In the genomic region with DNA sequence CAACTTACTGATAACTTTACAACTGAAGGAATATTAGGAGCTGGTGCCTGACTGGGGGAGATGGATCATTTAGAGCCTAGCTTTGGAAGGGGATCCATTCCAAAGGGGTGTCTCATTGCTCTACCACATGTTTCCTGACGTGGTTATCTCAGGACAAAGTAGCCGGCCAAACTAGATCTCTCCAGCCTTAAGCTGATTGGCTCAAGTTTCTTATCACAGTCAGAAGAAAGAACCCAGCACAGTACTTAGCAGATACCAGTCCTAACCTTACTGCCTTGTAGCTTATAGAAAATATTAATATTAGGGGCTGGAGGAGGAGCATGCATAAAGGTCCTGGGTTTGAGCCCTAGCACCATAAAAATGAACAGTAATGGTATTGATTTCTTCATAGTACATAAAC, we compare ENCODE assay signal across 33 mouse cellular contexts. TPM values are rescaled to one million over a fixed set of nuclear protein-coding genes. Genes with fewer than 3 reads are reported as not detected.
DNase-seq lines count a peak whose midpoint lies in the region; ATAC-seq and TF ChIP-seq lines count a peak whose summit lies in the region.
"Had no signal": no experiment of that assay in that cellular context is flagged by ENCODE, and none has a peak within 500 bp of the region (broad histone marks: within the 10 kb centered on the region; RNA-seq: fewer than 3 reads in every experiment).

No protein-coding gene starts in this region.

- H3K4me2 ChIP-seq in liver, embryonic 11.5 days = no peak overlapping the region
- H3K4me2 ChIP-seq in liver, embryonic 13.5 days = no peak overlapping the region
- H3K4me2 ChIP-seq in midbrain, postnatal 0 days (ENCODE audit: low read depth, low read length, poor library complexity, severe bottlenecking) = no peak overlapping the region
- H3K4me2 ChIP-seq: embryonic facial prominence, embryonic 13.5 days; forebrain, embryonic 12.5 days; forebrain, embryonic 15.5 days; heart, embryonic 13.5 days; hindbrain, embryonic 14.5 days had no signal

- H3K27ac ChIP-seq in liver, embryonic 11.5 days (ENCODE audit: low read depth, low read length) = no peak overlapping the region
- no peak overlapping the region for H3K27ac ChIP-seq in liver, embryonic 13.5 days
- H3K27ac ChIP-seq in midbrain, postnatal 0 days (ENCODE audit: low read depth, low read length) = no peak overlapping the region
- H3K27ac ChIP-seq: embryonic facial prominence, embryonic 10.5 days; embryonic facial prominence, embryonic 13.5 days; forebrain, embryonic 12.5 days; forebrain, embryonic 15.5 days; heart, adult 2 months; heart, embryonic 10.5 days; heart, embryonic 13.5 days; hindbrain, embryonic 14.5 days; hindbrain, postnatal 0 days had no signal

- H3K9me3 ChIP-seq in liver, embryonic 11.5 days (ENCODE audit: control insufficient read depth, low read length) = no peaks in the 10 kb centered on the region
- H3K9me3 ChIP-seq in liver, embryonic 13.5 days (replicated peaks) = no peaks in the 10 kb centered on the region
- H3K9me3 ChIP-seq in midbrain, postnatal 0 days (ENCODE audit: low read length) = no peaks in the 10 kb centered on the region
- H3K9me3 ChIP-seq: embryonic facial prominence, embryonic 10.5 days; embryonic facial prominence, embryonic 13.5 days; forebrain, embryonic 12.5 days; forebrain, embryonic 15.5 days; G1E; heart, embryonic 10.5 days; heart, embryonic 13.5 days had no signal

- 34% methylated on average over 2 of the region's 2 CpGs for WGBS in liver, embryonic 11.5 days
- WGBS in liver, embryonic 13.5 days (ENCODE audit: insufficient replicate concordance) = 18% methylated on average over 2 of the region's 2 CpGs
- 93% methylated on average over 2 of the region's 2 CpGs for WGBS in midbrain, postnatal 0 days

- ATAC-seq in liver, embryonic 11.5 days (replicated peaks; ENCODE audit: low FRiP score) = 0 out of 2 replicates have a peak, but pooled peaks have one; percentile 56
- peak; percentile 48; the same call in 1 of the 2 replicates for ATAC-seq in liver, embryonic 13.5 days (ENCODE audit: low read depth)
- peak; percentile 44; the same call in 1 of the 2 replicates for ATAC-seq in megakaryocyte progenitor cell, adult 5-6 weeks (replicated peaks; ENCODE audit: poor library complexity)
- ATAC-seq in midbrain, postnatal 0 days (ENCODE audit: low FRiP score) = no peak
- ATAC-seq: forebrain, embryonic 15.5 days; hindbrain, postnatal 0 days had no signal

- no peaks in the 10 kb centered on the region for H3K27me3 ChIP-seq in liver, embryonic 11.5 days (replicated peaks; ENCODE audit: control insufficient read depth, insufficient read depth, low read length)
- H3K27me3 ChIP-seq in liver, embryonic 13.5 days = no peaks in the 10 kb centered on the region
- no peaks in the 10 kb centered on the region for H3K27me3 ChIP-seq in midbrain, postnatal 0 days (ENCODE audit: insufficient read depth, low read length)
- H3K27me3 ChIP-seq: CH12.LX; embryonic facial prominence, embryonic 13.5 days; forebrain, embryonic 12.5 days; forebrain, embryonic 15.5 days; heart, embryonic 13.5 days had no signal

- peaks cover 19% of the 10 kb centered on the region for H3K36me3 ChIP-seq in liver, embryonic 11.5 days (ENCODE audit: control insufficient read depth, insufficient read depth, low read length)
- H3K36me3 ChIP-seq in liver, embryonic 13.5 days = peaks cover 70% of the 10 kb centered on the region
- no peaks in the 10 kb centered on the region for H3K36me3 ChIP-seq in midbrain, postnatal 0 days (ENCODE audit: insufficient read depth, low read length)
- H3K36me3 ChIP-seq: forebrain, embryonic 15.5 days had no signal

- no peak overlapping the region for H3K4me3 ChIP-seq in liver, embryonic 11.5 days (ENCODE audit: low read depth, low read length)
- no peak overlapping the region for H3K4me3 ChIP-seq in liver, embryonic 13.5 days (replicated peaks)
- no peak overlapping the region for H3K4me3 ChIP-seq in midbrain, postnatal 0 days (ENCODE audit: low read depth, low read length)
- H3K4me3 ChIP-seq: embryonic facial prominence, embryonic 10.5 days; embryonic facial prominence, embryonic 13.5 days; erythroblast, embryonic 14.5 days; forebrain, embryonic 12.5 days; forebrain, embryonic 15.5 days; heart, adult 2 months; heart, embryonic 10.5 days; heart, embryonic 13.5 days had no signal

- TF ChIP-seq CTCF in midbrain, postnatal 0 days (IDR thresholded peaks at IDR 0.05) = no peak

- H3K4me1 ChIP-seq in liver, embryonic 11.5 days (replicated peaks; ENCODE audit: control insufficient read depth, insufficient read depth, low read length) = peaks cover 6% of the 10 kb centered on the region
- peaks cover 14% of the 10 kb centered on the region for H3K4me1 ChIP-seq in liver, embryonic 13.5 days (replicated peaks)
- H3K4me1 ChIP-seq in midbrain, postnatal 0 days (ENCODE audit: insufficient read depth, low read length) = no peaks in the 10 kb centered on the region
- H3K4me1 ChIP-seq: forebrain, embryonic 15.5 days had no signal

- H3K9ac ChIP-seq in liver, embryonic 11.5 days (ENCODE audit: low read depth, low read length) = no peak overlapping the region
- H3K9ac ChIP-seq in liver, embryonic 13.5 days = no peak overlapping the region
- no peak overlapping the region for H3K9ac ChIP-seq in midbrain, postnatal 0 days (replicated peaks; ENCODE audit: low read length, poor library complexity, severe bottlenecking)
- H3K9ac ChIP-seq: embryonic facial prominence, embryonic 13.5 days; forebrain, embryonic 12.5 days; forebrain, embryonic 15.5 days; heart, embryonic 13.5 days; hindbrain, embryonic 14.5 days had no signal

- DNase-seq in liver, embryonic 11.5 days (ENCODE audit: low spot score) = no peak
- DNase-seq in liver = no peak
- DNase-seq in liver, embryonic 13.5 days = no peak
- DNase-seq in left cerebral cortex, adult 11 months (ENCODE audit: low spot score) = no peak
- DNase-seq in midbrain, postnatal 0 days (ENCODE audit: low spot score) = no peak
- DNase-seq: adrenal gland, adult 2 months; adrenal gland, postnatal 14 days; B cell, adult 2 months; cerebellum, adult 11 months; cerebellum, adult 2 months; cerebellum, adult 9-11 months; cerebellum, postnatal 36 days; embryo, embryonic 11 days; gastrocnemius, postnatal 25 days; heart, adult 2 months; heart, postnatal 14 days; heart, postnatal 4 days had no signal

RNA-seq across cellular contexts. Expression of a gene that starts 6.8 kb away (rescaled TPM):
- polyA plus RNA-seq in liver, embryonic 11.5 days (2014; fragmentation: Nextera tagmentation; extraction: Ambion mirVana) = 31.7 and 32.8 TPM in 2 replicates
- polyA plus RNA-seq in liver, embryonic 13.5 days (2015; fragmentation: Nextera tagmentation; extraction: Ambion mirVana) = 12.8 and 14.5 TPM in 2 replicates
- total RNA-seq in megakaryocyte progenitor cell, adult 5-6 weeks (2015) = 35.6 and 46.4 TPM in 2 replicates
- 30.3 and 39.5 TPM in 2 replicates for total RNA-seq in megakaryocyte progenitor cell, adult 5-6 weeks (2017)
- total RNA-seq in midbrain, postnatal 0 days (2014; rRNA removed) = 18.6 and 28.8 TPM in 2 replicates
- 18.8 and 19.7 TPM in 2 replicates for polyA plus RNA-seq in midbrain, postnatal 0 days (2015; fragmentation: Nextera tagmentation; extraction: Ambion mirVana)

RNA-seq across cellular contexts. Expression of a gene that starts 7.1 kb away (rescaled TPM):
- polyA plus RNA-seq in liver, embryonic 11.5 days (2014; fragmentation: Nextera tagmentation; extraction: Ambion mirVana) = 30.1 and 31.3 TPM in 2 replicates
- 21.0 and 24.0 TPM in 2 replicates for polyA plus RNA-seq in liver, embryonic 13.5 days (2015; fragmentation: Nextera tagmentation; extraction: Ambion mirVana)
- 22.1 and 24.7 TPM in 2 replicates for total RNA-seq in megakaryocyte progenitor cell, adult 5-6 weeks (2015)
- 21.5 and 22.6 TPM in 2 replicates for total RNA-seq in megakaryocyte progenitor cell, adult 5-6 weeks (2017)
- total RNA-seq in midbrain, postnatal 0 days (2014; rRNA removed) = 2.4 and 3.2 TPM in 2 replicates
- 1.9 and 2.1 TPM in 2 replicates for polyA plus RNA-seq in midbrain, postnatal 0 days (2015; fragmentation: Nextera tagmentation; extraction: Ambion mirVana)

RNA-seq across cellular contexts. Expression of a gene that starts 55.8 kb away (rescaled TPM):
- 0.90 and 1.1 TPM in 2 replicates for polyA plus RNA-seq in liver, embryonic 11.5 days (2014; fragmentation: Nextera tagmentation; extraction: Ambion mirVana)
- polyA plus RNA-seq in liver, embryonic 13.5 days (2015; fragmentation: Nextera tagmentation; extraction: Ambion mirVana) = 0.32 and 0.43 TPM in 2 replicates
- total RNA-seq in megakaryocyte progenitor cell, adult 5-6 weeks (2015) = not detected in 2 replicates
- not detected in 2 replicates for total RNA-seq in megakaryocyte progenitor cell, adult 5-6 weeks (2017)
- not detected in 2 replicates for total RNA-seq in midbrain, postnatal 0 days (2014; rRNA removed)
- polyA plus RNA-seq in midbrain, postnatal 0 days (2015; fragmentation: Nextera tagmentation; extraction: Ambion mirVana) = 0.30 and 0.45 TPM in 2 replicates
- total RNA-seq: adrenal gland, adult 2 months; adrenal gland, postnatal 14 days; adrenal gland, postnatal 4 days; CH12.LX; G1E; gastrocnemius, adult 8-10 months; gastrocnemius, postnatal 25 days; heart, adult 2 months; heart, postnatal 14 days; heart, postnatal 4 days; hindbrain, postnatal 0 days had no signal
- polyA plus RNA-seq: adrenal gland, adult 2 months; cerebellum, adult 2 months; cortical plate, adult 2 months; erythroblast, embryonic 14.5 days; G1E; gonadal fat pad, adult 2 months; heart, adult 2 months had no signal
